Mouse (Mus musculus) olfactory bulb, adult 2 months (tissue): ENCODE results near the gene 4930550C14Rik. TPM values are rescaled to one million over a fixed set of nuclear protein-coding genes. Genes with fewer than 3 reads are reported as not detected.

Experiments used
- H3K27ac ChIP-seq: fragments of 200-500 bp; 2 replicates; pipeline ENCODE4 v1.5.1; 2012; ENCODE audit warnings: low read depth, low read length; ENCODE audit not compliant: insufficient read depth
- H3K4me1 ChIP-seq: fragments of 200-500 bp; 2 replicates; pipeline ENCODE4 v1.6.1; 2012; ENCODE audit warnings: low read length; ENCODE audit not compliant: control insufficient read depth, insufficient read depth
- H3K4me3 ChIP-seq: fragments of 200-500 bp; 2 replicates; pipeline ENCODE4 v1.5.1; 2012; ENCODE audit warnings: mild to moderate bottlenecking, low read depth, low read length, moderate library complexity; ENCODE audit not compliant: insufficient read depth
- CTCF ChIP-seq: fragments of 200-500 bp; IDR thresholded peaks from 2 replicates; pipeline ENCODE4 v1.5.1; 2012; ENCODE audit warnings: low read depth, mild to moderate bottlenecking, low read length, moderate library complexity; ENCODE audit not compliant: insufficient read depth
- POLR2A ChIP-seq: fragments of 200-500 bp; IDR thresholded peaks from 2 replicates; pipeline ENCODE4 v1.6.1; 2012; ENCODE audit warnings: mild to moderate bottlenecking, low read depth, low read length, moderate library complexity; ENCODE audit not compliant: insufficient read depth
- WGBS: fragments of 180-500 bp; shearing (Covaris S2); methylation state at CpG from one replicate; pipeline ENCODE4 v1.1.7; 2018; 5-methylcytosine and 5-hydroxymethylcytosine counted together
- polyA plus RNA-seq: library from polyadenylated mRNA; stranded (reverse); fragments of >200 nt; gene quantifications from 2 replicates; pipeline ENCODE4 v1.2.4, GENCODE M21; 2012; ENCODE audit warnings: low replicate concordance; ENCODE audit not compliant: missing spikeins, insufficient read depth, insufficient read length

The 4930550C14Rik gene
- polyA plus RNA-seq, 1 experiment: not detected

GRCm38 (mm10) chr9:53381113-53381615, 21.0 kb upstream of the 4930550C14Rik start:
- Histone ChIP-seq H3K27ac (no peak overlapping the region), H3K4me3 (no peak overlapping the region), H3K4me1 (no peaks in the 10 kb centered on the region)
- WGBS: 85% methylated on average over 5 of the region's 5 CpGs
- TF ChIP-seq CTCF (no peak), POLR2A (no peak)

- TF ChIP-seq CTCF (no peak), POLR2A (no peak)
- WGBS: under 1% methylated on average over 75 of the region's 75 CpGs
- Histone ChIP-seq H3K27ac (peak within 1 kb of the TSS; percentile 52), H3K4me3 (peak within 1 kb of the TSS; percentile 82), H3K4me1 (no peaks in the 10 kb centered on the region)
Measured at GRCm38 (mm10) chr9:53383951-53384866, 17.9 kb upstream of the 4930550C14Rik start, which contains the start of gene Kdelc2. TSS of gene Kdelc2 (plus strand) at chr9:53384025.

DNA sequence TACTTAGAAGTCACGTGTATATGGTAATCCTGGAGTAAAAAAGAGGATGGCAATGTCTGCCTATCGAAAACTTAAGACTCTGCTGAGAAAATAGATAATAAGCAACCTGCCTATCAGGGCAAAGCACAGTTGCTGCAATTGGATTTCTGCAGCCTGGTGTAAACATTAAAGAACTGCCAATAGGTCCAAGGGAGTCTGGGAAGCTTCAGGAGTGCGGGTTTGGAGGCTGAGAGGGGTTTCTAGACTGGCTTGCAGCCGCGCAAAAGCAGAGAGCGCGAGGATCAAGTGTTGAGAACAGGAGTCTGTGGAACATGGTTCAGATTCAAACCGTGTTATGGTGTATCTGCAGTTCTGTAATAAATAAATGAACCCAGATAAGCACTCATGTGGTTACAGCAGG, 17.3 kb upstream of the 4930550C14Rik start:
- no peaks in the 10 kb centered on the region for H3K4me1 ChIP-seq
- peak overlapping the region; percentile 82 for H3K4me3 ChIP-seq
- WGBS: 4% methylated on average over 8 of the region's 8 CpGs
- H3K27ac ChIP-seq: 0 out of 2 replicates have a peak overlapping the region, but pooled peaks have one; percentile 52
- TF ChIP-seq CTCF: no peak
- TF ChIP-seq POLR2A: no peak

- 74% methylated on average over 2 of the region's 2 CpGs for WGBS
- no peak overlapping the region for H3K27ac ChIP-seq
- TF ChIP-seq CTCF (no peak), POLR2A (no peak)
- H3K4me3 ChIP-seq: no peak overlapping the region
- H3K4me1 ChIP-seq: no peaks in the 10 kb centered on the region
Measured at GRCm38 (mm10) chr9:53387431-53387830, 14.7 kb upstream of the 4930550C14Rik start.

DNA sequence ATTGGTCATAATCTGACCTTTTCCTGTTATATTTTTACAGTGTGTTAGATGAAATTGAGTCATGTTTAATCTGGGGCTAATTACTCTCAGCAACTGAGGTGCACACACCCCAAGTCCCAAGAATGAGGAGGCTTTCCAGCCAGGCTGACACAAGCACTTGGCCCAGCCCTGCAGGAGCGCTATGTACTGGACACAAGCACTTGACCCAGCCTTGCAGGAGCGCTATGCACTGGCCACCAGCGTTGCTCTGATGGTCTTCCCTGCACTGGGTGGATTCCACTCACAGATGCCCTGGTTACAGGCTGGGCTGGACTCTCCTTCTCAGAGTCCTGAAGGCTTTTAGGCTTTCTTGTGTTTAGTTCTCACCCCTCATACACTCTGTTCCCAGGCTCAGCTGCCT, 13.0 kb upstream of the 4930550C14Rik start:
- Histone ChIP-seq H3K4me3 (no peak overlapping the region), H3K27ac (no peak overlapping the region), H3K4me1 (no peaks in the 10 kb centered on the region)
- no peak for TF ChIP-seq POLR2A
- no peak for TF ChIP-seq CTCF
- WGBS: 68% methylated on average over 3 of the region's 3 CpGs

GRCm38 (mm10) chr9:53390136-53390535, 12.0 kb upstream of the 4930550C14Rik start:
- no peak for TF ChIP-seq CTCF
- TF ChIP-seq POLR2A: no peak
- no peaks in the 10 kb centered on the region for H3K4me1 ChIP-seq
- H3K27ac ChIP-seq: no peak overlapping the region
- 92% methylated on average over 7 of the region's 7 CpGs for WGBS
- H3K4me3 ChIP-seq: no peak overlapping the region

- WGBS: 79% methylated on average over 13 of the region's 13 CpGs
- H3K4me3 ChIP-seq: no peak overlapping the region
- TF ChIP-seq POLR2A (no peak), CTCF (no peak)
- no peak overlapping the region for H3K27ac ChIP-seq
- H3K4me1 ChIP-seq: peaks cover 7% of the 10 kb centered on the region
Measured at GRCm38 (mm10) chr9:53397685-53398387, 4.3 kb upstream of the 4930550C14Rik start.

DNA sequence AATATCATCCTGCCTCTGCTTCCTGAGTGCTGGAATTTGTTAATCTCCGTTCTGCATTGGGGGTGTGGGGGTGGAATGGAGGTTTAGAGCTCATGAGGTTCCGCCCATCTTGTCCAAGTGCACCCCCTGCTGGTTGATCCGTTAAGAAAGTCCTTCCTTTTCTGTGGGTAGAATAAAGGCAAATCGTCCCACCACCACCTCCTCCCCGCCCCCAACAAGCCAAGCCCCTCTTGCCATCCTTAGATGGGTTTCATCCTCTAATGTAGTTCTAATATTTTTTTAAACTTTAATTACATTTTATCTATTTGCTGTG, 3.8 kb upstream of the 4930550C14Rik start:
- TF ChIP-seq CTCF (peak; percentile 43; the same call in 1 of the 2 replicates), POLR2A (no peak)
- H3K27ac ChIP-seq: no peak overlapping the region
- no peak overlapping the region for H3K4me3 ChIP-seq
- peaks cover 7% of the 10 kb centered on the region for H3K4me1 ChIP-seq
- 14% methylated on average over 5 of the region's 5 CpGs for WGBS

DNA sequence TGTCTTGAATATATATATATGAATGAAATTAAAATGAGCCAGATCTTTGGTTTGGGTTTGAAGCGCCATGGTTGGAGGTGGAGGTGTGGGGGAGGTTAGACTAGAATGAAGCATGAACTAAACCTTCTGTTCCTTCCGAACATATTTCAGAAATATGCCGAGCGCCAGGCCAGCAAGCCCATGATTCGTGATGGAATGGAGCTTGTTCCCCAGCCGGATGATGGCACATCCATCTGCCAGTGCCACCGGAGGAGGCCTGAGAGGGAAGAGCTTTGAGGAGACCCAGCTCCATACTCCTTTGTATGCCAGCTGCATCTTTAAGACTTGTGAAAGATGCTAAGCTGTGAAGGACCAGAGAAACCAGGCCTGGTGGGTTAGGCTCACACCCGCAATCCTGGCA, 2.6 kb upstream of the 4930550C14Rik start:
- TF ChIP-seq CTCF: no peak
- Histone ChIP-seq H3K4me3 (no peak overlapping the region), H3K4me1 (peaks cover 7% of the 10 kb centered on the region), H3K27ac (no peak overlapping the region)
- 94% methylated on average over 8 of the region's 8 CpGs for WGBS
